Mouse (Mus musculus): ENCODE results near the gene Nudt7.

GRCm38 (mm10) chr8:114116049-114116448 lies 17.3 kb upstream of the Nudt7 start:
- no peak for TF ChIP-seq MEF2A (IDR thresholded peaks at IDR 0.05; ENCODE audit: borderline replicate concordance, low read depth, low read length)
- TF ChIP-seq TCF12 (IDR thresholded peaks at IDR 0.05; ENCODE audit: low read depth, low read length): no peak
- no peak for TF ChIP-seq CTCF (conservative IDR thresholded peaks at IDR 0.05 in 1 of 2, IDR thresholded peaks at IDR 0.05 in 1 of 2; ENCODE audit: low read depth in 2 of 2, low read length in 2 of 2)
- no peak for TF ChIP-seq POLR2A (IDR thresholded peaks at IDR 0.05; ENCODE audit: low read depth, low read length)
- no peak for TF ChIP-seq ETS1 (conservative IDR thresholded peaks at IDR 0.05; ENCODE audit: low read depth, low read length)
- TF ChIP-seq ZKSCAN1 (IDR thresholded peaks at IDR 0.05; ENCODE audit: borderline replicate concordance, low read depth, low read length): no peak
- TF ChIP-seq USF1 (IDR thresholded peaks at IDR 0.05; ENCODE audit: low read depth, low read length): no peak

Data from CH12.LX (cell line).